Mouse (Mus musculus) liver, adult 2 months (tissue): ENCODE results near the gene Lrriq1. TPM values are rescaled to one million over a fixed set of nuclear protein-coding genes. Genes with fewer than 3 reads are reported as not detected.
A peak's percentile ranks its signal among the peaks of the same experiment; 100 is the strongest.

Experiments
- DNase-seq: peaks from one replicate; pipeline ENCODE4 v3.0.0-alpha.2; 2011; ENCODE audit warnings: low read depth, low spot score; ENCODE audit errors: extremely low read depth
- H3K27ac ChIP-seq: fragments of 200-500 bp; replicated peaks from 2 replicates; pipeline ENCODE4 v1.5.1; 2012; ENCODE audit warnings: low read depth, mild to moderate bottlenecking, control low read depth, inconsistent platforms, low read length; ENCODE audit not compliant: insufficient read depth
- H3K27me3 ChIP-seq: fragments of 200-500 bp; 2 replicates; pipeline ENCODE4 v1.6.1; 2012; ENCODE audit warnings: mild to moderate bottlenecking, moderate library complexity, low read length, inconsistent platforms; ENCODE audit not compliant: control insufficient read depth, insufficient read depth
- H3K36me3 ChIP-seq: fragments of 200-500 bp; 2 replicates; pipeline ENCODE4 v1.6.1; 2012; ENCODE audit warnings: low read length, inconsistent platforms; ENCODE audit not compliant: control insufficient read depth, insufficient read depth
- H3K4me1 ChIP-seq: fragments of 200-500 bp; 2 replicates; pipeline ENCODE4 v1.6.1; 2011; ENCODE audit warnings: low read length; ENCODE audit not compliant: control insufficient read depth, insufficient read depth
- H3K4me3 ChIP-seq: fragments of 200-500 bp; 2 replicates; pipeline ENCODE4 v1.5.1; 2011; ENCODE audit warnings: low read depth, mild to moderate bottlenecking, control low read depth, low read length, moderate library complexity; ENCODE audit not compliant: insufficient read depth
- H3K79me2 ChIP-seq: fragments of 200-500 bp; 2 replicates; pipeline ENCODE4 v1.6.1; 2012; ENCODE audit warnings: inconsistent platforms, mild to moderate bottlenecking, low read length, moderate library complexity; ENCODE audit not compliant: control insufficient read depth, insufficient read depth
- H3K9ac ChIP-seq: fragments of 200-500 bp; 2 replicates; pipeline ENCODE4 v1.6.1; 2012; ENCODE audit warnings: low read depth, mild to moderate bottlenecking, control low read depth, inconsistent platforms, low read length
- CTCF ChIP-seq: fragments of 200-500 bp; IDR thresholded peaks from 2 replicates; pipeline ENCODE4 v1.5.1; 2011; ENCODE audit warnings: low read depth, low read length, control low read depth
- POLR2A ChIP-seq: fragments of 200-500 bp; IDR thresholded peaks from 2 replicates; pipeline ENCODE4 v1.6.1; 2011; ENCODE audit warnings: low read length, control low read depth; ENCODE audit not compliant: insufficient read depth; ENCODE audit errors: extremely low read depth
- WGBS: fragments of 180-500 bp; shearing (Covaris S2); methylation state at CpG from one replicate; pipeline ENCODE4 v1.1.7; 2018; 5-methylcytosine and 5-hydroxymethylcytosine counted together
- polyA plus RNA-seq: library from polyadenylated mRNA; depleted of rRNA; stranded (reverse); fragments of >200 nt; gene quantifications from 2 replicates; pipeline ENCODE4 v1.2.3, GENCODE M21; 2012
- total RNA-seq: library from RNA; depleted of rRNA; stranded (reverse); fragments of >200 nt; gene quantifications from 2 replicates; pipeline ENCODE4 v1.2.3, GENCODE M21; 2014

The Lrriq1 gene
- total and polyA plus RNA-seq, 2 experiments = not detected

GRCm38 (mm10) chr10:103030931-103031330, 205.2 kb downstream of the Lrriq1 start:
- Histone ChIP-seq H3K27me3 (peaks cover 27% of the 10 kb centered on the region), H3K4me3 (no peak overlapping the region), H3K27ac (no peak overlapping the region), H3K36me3 (no peaks in the 10 kb centered on the region), H3K79me2 (no peaks in the 10 kb centered on the region), H3K4me1 (peaks cover 4% of the 10 kb centered on the region; the same call in 1 of the 2 replicates), H3K9ac (no peak overlapping the region)
- TF ChIP-seq CTCF = no peak
- no peak for TF ChIP-seq POLR2A
- no peak for DNase-seq
- WGBS = 9% methylated on average over 11 of the region's 11 CpGs

GRCm38 (mm10) chr10:103029730-103030490, 206.2 kb downstream of the Lrriq1 start, which contains the start of gene Alx1:
Gene Alx1, minus strand, starts transcription at chr10:103030215.
- H3K27me3 ChIP-seq = peaks cover 31% of the 10 kb centered on the region
- DNase-seq = no peak

GRCm38 (mm10) chr10:103029132-103029729, 206.9 kb downstream of the Lrriq1 start:
- DNase-seq = no peak
- no peak for TF ChIP-seq POLR2A
- TF ChIP-seq CTCF = no peak
- H3K79me2 ChIP-seq = no peaks in the 10 kb centered on the region
- H3K9ac ChIP-seq = no peak overlapping the region
- WGBS = 4% methylated on average over 23 of the region's 23 CpGs
- no peak overlapping the region for H3K27ac ChIP-seq
- peaks cover 31% of the 10 kb centered on the region for H3K27me3 ChIP-seq
- H3K36me3 ChIP-seq = no peaks in the 10 kb centered on the region
- 0 out of 2 replicates have a peak, but pooled peaks cover 2% of the 10 kb centered on the region for H3K4me1 ChIP-seq
- H3K4me3 ChIP-seq = no peak overlapping the region

More at GRCm38 (mm10) chr10:103029730-103030490, 206.2 kb downstream of the Lrriq1 start, which contains the start of gene Alx1:
- no peak within 1 kb of the TSS for H3K4me3 ChIP-seq
- TF ChIP-seq CTCF (no peak), POLR2A (no peak)
- H3K79me2 ChIP-seq = no peaks in the 10 kb centered on the region
- no peak within 1 kb of the TSS for H3K9ac ChIP-seq
- 5% methylated on average over 32 of the region's 32 CpGs for WGBS
- no peaks in the 10 kb centered on the region for H3K36me3 ChIP-seq
- no peak within 1 kb of the TSS for H3K27ac ChIP-seq
- H3K4me1 ChIP-seq = peaks cover 2% of the 10 kb centered on the region; the same call in 1 of the 2 replicates

GRCm38 (mm10) chr10:103028253-103029131, 207.6 kb downstream of the Lrriq1 start:
- H3K27me3 ChIP-seq = peaks cover 31% of the 10 kb centered on the region
- H3K36me3 ChIP-seq = no peaks in the 10 kb centered on the region
- WGBS = 1% methylated on average over 50 of the region's 50 CpGs
- no peak overlapping the region for H3K4me3 ChIP-seq
- peak; percentile 17 for DNase-seq
- no peak overlapping the region for H3K9ac ChIP-seq
- no peaks in the 10 kb centered on the region for H3K79me2 ChIP-seq
- H3K4me1 ChIP-seq = 0 out of 2 replicates have a peak, but pooled peaks cover 2% of the 10 kb centered on the region
- TF ChIP-seq CTCF (no peak), POLR2A (no peak)
- no peak overlapping the region for H3K27ac ChIP-seq

GRCm38 (mm10) chr10:103027931-103028252, 208.2 kb downstream of the Lrriq1 start:
- H3K36me3 ChIP-seq = no peaks in the 10 kb centered on the region
- no peak overlapping the region for H3K4me3 ChIP-seq
- H3K79me2 ChIP-seq = no peaks in the 10 kb centered on the region
- peaks cover 31% of the 10 kb centered on the region for H3K27me3 ChIP-seq
- no peak for DNase-seq
- no peak overlapping the region for H3K9ac ChIP-seq
- no peak for TF ChIP-seq POLR2A
- TF ChIP-seq CTCF = no peak
- WGBS = 3% methylated on average over 15 of the region's 15 CpGs
- no peak overlapping the region for H3K27ac ChIP-seq
- H3K4me1 ChIP-seq = 0 out of 2 replicates have a peak, but pooled peaks cover 2% of the 10 kb centered on the region
